Mouse (Mus musculus): ENCODE data around the gene Cux2. TPM values are rescaled to one million over a fixed set of nuclear protein-coding genes. Genes with fewer than 3 reads are reported as not detected.

Gene Cux2
- total RNA-seq, 2 experiments from 2014 or later: 18.6 to 20.9 TPM

DNA sequence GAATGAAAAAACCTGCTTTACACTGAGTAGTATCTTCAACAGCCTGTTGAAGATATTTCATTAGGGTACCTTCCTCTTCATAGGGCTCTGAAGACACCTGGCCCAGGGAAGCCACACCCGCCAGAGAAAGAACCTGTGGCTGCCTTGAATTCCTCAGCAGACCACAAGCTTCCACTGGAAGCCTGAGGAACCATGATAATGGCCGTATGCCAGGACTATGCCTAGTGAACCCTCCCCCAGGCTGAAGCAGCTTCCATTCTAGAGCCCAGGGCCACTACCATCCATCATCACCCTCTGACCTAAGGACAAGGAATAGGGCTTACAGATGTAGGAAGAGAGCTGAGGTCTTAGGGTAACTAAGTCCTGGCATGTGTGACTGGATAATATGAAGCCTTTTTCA lies 229.7 kb downstream of the Cux2 start:
- no peak for DNase-seq

DNA sequence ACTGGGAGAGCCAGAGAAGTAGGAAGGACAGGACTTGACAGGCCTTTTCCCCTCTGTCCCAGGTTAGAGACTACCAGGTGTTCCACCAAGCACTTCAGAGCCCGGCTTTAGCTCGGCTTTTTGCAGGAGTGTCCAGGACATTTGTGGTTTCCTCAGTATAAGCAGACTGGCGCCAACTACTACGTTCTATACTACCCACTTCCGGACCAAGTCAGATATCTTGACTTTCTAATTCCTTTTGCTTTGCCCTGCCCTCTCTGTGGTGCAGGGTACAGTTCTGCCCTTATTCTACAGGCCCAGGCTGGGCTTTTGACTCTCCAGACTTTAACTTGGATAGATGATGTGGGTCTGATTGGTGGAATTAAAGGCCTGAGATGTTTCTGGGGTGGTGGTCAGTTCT lies 230.3 kb downstream of the Cux2 start:
- no peak for DNase-seq

DNA sequence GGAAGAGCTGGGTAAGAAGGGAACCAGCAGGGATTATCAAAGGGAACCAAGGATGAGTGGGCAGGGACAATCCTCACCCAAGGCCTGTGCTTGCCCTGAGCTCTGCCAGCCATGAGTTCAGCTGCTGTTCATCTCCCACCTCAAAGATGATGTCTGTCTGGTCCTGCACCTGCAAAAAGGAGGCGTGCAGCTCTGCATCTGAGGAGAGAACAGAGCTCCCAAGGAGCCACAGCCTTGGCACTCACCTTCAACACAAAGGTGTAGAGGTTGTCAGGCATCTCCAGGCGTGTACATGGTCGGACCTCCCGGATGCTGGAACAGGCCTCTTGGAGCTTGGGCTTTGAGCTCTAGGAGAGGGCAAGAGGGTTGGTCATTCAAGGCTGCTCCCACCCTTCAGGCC lies 231.0 kb downstream of the Cux2 start:
- no peak for DNase-seq

DNA sequence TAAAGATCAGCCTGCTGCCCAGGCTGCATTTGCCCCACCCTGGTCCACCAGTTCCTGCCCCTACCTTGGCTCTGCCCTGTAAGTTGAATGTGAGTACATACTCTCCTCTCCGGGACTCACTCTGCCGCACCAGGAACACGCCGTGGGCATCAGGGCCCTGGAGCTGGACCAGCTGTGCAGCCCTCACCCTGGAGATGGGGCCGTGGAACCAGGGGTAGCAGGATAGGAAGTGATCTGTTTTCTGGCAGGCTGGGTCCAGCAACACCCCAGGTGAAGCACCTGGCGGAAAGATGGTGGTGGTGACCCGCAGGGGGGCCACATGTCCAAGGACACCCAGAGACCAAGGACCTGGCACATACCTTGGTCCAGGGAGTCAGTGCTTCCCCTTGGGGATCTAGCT lies 231.5 kb downstream of the Cux2 start:
- DNase-seq: no peak

DNA sequence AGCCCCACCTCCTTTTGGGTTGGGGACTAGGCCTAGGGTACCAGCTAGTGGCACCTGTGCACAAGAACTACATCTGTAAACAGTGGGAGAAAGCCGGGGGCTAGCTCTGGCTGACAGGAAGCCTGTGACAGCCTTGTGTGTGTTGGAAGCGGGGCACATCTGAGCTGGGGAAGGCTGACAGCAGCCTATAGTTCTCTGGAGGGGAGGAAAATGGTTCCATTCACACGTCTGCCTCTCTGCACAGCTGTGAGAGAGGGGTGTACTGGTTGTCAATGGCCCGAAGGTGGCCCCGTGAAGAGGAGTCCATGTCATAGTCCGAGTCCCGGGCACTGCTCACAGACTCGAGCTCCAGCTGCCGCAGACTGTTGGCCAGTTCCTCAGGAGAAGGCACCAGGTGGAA lies 232.4 kb downstream of the Cux2 start:
- no peak for DNase-seq

DNA sequence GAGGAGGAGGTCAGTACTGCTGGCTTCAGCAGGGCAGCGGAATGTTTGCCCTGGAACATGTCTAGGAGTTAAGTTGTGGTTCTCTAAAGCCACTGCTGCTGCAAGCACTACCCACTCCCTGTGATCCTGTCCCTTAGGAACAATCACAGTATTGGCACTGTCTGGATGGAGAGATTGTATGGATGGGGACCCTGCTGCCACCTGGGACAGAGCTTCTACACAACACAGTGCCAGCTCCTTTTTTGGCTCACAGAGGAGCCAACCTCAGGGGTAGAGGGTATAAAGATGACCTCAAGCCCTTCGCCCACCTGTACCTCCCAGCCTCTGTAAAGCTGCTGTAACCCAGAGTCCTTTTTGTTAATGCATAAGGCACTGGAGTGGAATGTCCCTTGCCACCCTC lies 233.3 kb downstream of the Cux2 start:
- DNase-seq: no peak

DNA sequence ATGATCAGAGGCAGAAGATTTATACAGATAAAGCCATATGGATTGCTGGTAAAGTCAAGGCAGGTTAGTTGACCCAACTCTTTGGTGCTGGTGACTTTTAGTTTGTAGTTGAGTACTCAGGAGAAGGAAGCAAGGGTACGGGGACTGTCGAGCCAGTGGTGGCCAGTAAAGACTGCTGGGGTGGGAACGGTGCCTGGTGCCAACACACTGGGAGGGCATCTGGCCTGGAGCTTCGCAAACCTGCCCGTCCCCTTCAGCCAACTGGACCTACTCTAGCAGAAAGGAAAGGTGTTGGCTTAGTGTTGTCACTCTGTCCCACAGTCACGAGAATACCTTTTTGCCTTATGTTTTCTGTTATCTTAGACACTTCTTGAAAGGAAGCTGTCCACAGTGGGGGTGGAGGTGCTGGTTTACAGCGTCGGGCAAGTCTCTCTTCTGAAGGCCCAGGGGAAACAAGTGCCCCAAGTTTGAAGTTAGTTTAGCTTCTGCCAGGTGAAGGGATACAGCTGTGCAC lies 234.0 kb downstream of the Cux2 start:
- DNase-seq: no peak

DNA sequence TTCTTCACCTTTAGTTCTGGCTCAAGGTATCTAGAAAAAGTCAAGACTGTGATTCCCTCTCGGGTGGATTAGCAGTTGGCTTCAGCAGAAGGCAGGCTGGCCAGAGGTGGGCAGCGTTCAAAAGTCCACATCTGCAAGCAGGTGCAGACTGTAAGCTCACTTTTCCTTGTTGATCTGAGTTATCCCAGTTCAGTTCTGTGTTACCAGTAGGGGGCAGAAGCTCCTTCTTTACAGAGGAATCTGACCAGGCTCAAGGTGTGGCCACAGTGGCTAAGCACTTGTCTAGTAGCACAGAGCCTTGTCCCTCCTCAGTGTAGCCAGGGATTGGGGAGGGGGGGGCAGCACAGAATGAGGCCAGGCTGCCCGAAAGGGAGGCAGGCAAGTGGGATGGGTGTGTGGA lies 234.8 kb downstream of the Cux2 start:
- peak; percentile 53 to 74 for DNase-seq

DNA sequence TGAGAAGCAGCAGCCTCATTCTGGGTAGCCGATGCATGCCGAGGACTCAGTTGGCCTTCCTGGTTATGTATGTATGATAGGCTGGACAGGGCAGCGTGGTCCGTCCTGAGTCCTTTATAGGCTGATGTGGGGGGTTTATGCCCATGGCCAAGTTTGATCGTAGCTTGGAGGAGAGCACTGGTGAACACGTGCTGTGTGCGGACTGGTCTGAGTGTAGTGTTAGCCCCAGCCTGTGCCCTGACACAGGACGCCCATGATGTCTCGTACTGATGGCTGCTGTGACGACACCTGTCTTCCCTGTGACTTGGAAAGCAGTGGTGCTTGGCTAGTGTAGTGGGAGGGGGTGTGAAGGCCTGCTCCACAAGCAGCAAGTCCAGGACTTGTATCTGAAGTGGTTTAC lies 236.2 kb downstream of the Cux2 start:
- no peak for DNase-seq

DNA sequence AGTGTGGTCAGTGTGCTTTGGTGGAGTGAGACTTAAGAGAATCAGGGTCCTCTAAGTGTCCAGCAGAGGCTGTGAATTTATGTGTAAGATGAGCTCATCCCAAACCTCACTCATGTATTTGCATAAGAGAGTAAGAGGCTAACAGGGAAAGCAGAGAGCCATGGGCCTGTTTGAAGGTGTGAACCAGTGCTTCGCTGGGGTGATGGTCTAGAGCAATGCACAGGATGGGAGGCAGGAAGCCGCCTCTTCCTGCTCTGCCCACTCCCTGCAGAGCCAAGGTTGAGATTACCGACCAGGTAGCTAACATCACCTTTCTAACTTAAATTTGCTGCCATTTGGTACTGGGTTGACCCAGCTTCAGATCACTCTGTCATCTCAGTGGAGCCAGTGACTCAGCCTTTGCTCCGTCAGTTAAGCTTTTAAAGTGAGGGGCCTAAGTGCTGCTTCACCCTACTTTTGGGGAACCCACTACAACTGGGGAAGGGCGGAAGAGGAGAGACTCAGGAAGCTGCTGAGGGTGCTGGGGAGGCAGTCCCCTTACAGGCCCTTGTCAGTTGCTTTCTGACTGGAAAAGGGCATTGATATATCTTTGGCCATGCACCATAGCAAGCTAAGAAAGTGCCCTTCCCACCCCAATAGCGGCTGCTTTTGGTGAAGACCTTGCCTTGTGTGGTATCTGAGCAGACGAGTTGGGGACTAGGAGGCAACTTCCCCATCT lies 237.2 kb downstream of the Cux2 start:
- DNase-seq: no peak

DNA sequence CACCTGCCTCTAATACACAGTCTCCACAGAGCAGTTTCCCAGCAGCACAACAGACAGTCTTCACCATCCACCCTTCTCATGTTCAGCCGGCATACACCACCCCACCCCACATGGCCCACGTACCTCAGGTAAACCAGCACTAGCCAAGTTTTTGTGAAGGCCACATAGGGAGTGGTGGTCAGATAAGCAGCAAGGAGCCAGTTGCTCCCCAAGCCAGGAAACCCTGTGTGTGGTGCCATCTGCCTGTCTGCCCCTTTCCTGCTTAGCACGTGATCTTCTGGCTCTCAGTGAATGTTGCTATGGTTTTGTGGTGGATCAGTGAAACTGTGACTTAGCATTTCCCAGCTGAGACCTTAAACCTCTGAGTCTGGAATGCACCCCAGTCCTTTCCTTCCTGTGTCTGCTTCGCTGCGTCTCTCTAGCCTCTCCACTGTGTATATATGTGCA lies 238.4 kb downstream of the Cux2 start:
- DNase-seq: no peak

DNA sequence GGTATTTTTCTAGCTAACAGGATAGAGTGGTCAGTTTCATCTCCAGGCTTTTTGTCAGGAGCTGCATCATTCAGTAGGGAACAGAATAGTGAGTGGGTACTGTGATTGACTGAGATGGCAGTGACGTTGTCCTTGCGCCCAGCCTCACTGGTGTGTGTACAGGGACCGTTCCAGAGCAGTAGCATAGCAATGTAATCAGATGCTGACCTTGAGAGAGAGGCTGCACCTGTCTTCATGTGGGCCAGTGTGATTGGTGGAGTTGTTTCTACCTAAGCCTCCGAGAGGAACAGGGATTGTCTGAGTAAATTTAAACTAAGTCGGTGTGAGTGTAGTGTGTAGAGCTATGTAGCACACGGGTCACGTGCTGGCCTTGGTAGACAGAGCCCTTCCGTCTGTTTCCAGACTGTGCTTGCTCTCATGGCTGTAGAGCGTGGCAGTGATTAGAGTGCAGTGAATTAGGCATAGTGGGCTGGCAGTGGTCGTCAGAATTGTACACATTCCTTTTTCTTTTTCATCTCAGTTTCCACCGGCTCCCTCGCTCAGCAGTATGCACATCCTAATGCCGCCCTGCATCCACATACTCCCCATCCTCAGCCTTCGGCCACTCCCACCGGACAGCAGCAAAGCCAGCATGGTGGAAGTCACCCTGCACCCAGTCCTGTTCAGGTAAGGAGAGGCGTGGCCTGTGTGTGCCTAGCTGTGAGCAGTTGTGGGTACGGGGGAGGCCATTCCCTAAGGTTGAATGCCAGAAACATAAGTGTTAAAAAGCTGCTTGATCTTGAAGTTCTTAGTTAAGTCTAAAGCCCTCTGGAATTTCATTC lies 239.4 kb downstream of the Cux2 start:
- no peak for DNase-seq

DNA sequence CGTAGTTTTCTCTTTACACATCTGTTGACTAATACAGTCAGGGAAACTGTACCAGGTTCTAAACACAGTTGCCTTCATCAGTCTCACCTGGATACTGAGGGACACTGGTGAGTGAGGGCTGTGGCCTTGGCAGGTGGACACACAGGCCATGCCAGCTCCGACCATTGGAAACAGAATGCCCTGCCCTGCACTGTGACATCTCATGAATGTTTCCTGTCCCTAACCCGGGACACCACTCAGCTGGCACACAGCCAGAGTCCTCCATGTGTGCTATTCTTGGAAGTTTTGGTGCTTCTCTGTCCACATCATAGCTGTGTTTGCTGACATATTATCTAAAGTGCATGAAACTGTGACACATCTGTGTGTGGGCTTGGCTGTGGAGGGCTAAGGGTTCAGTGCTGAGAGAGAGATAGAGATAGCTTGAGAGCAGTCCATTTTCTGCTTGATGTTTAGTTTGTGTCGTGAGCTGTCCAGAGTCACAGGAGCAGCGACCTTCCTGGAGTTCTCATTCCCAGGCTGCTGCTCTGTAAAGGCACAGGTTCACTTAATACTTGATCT lies 240.2 kb downstream of the Cux2 start:
- DNase-seq: peak; percentile 52 to 73

DNA sequence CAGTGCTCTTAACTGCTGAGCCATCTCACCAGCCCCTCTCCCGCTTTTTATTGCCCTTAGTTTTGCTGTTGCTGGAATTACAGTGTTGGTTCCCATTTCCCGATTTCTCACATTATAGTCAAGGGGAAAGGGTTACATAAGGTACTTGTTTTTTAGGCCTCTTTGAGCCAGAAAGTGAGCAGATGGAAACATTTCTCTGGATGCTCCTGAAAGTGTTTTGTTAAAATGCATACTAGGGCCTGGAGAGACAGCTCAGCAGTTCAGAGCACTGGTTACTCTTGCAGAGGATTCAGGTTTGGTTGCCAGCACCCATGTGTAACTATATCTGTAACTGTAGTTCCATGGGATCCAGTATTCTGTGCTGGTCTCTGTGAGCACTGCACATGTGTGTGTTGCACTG lies 241.7 kb downstream of the Cux2 start:
- DNase-seq: no peak

DNA sequence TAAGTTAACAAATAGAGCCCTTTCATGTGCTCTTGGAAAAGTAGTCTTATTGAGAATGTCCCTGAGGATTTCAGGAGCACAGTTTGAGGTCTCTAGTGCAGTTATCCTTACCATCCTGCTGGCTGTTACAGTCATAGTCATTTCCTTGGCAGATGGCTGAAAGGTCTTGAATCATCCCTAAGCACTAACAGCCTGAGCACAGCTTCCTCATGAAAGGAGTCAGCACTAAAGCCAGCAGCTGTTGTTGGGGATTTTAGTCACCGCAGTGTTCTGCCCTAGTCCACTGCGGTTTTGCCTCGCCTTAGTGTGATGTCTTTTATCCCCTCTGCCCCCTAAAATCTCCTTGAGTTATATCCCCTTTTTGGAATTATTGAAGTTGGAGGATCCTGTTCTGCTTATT lies 242.7 kb downstream of the Cux2 start:
- DNase-seq: no peak

Small RNA genes within 50 kb of the gene (microRNA-seq; reads per million reads assigned to microRNA genes)
- 2.0 reads per million for gene Mir7031

Other genes with a start within 250 kb of the Cux2 start
- gene Sh2b3, start 212.5 kb downstream of the Cux2 start, total RNA-seq (2021): 10 to 100 TPM; 33.7 to 34.8 TPM
- 1 to 10 TPM; 5.5 to 7.0 TPM for gene Pheta1, start 201.1 kb downstream of the Cux2 start, total RNA-seq (2021)
- 1 to 10 TPM in 1 of 2 experiments, not detected in 1; 2.0 TPM for gene Myl2, start 50.8 kb upstream of the Cux2 start, total RNA-seq (2021)
- gene Ccdc63, start 90.7 kb upstream of the Cux2 start, total RNA-seq (2021): not detected
- gene Ppp1cc, start 108.2 kb upstream of the Cux2 start, total RNA-seq (2021): 100 to 1,000 TPM; 165 to 169 TPM
- 1 to 10 TPM; 1.7 to 3.3 TPM for gene Hvcn1, start 156.7 kb upstream of the Cux2 start, total RNA-seq (2021)
- gene Tctn1, start 214.4 kb upstream of the Cux2 start, total RNA-seq (2021): 10 to 100 TPM; 12.0 to 16.2 TPM
- 10 to 100 TPM; 53.2 to 55.4 TPM for gene Pptc7, start 234.3 kb upstream of the Cux2 start, total RNA-seq (2021)

All from adrenal gland, postnatal 36 days (tissue).